Mouse (Mus musculus): ENCODE results near the gene Vmn1r167.
"Not testable (repeated sequence)": the region's sequence is repeated elsewhere in the genome, so short reads cannot be mapped to it uniquely, and the experiment has no call there.

Vmn1r167 gene

DNA sequence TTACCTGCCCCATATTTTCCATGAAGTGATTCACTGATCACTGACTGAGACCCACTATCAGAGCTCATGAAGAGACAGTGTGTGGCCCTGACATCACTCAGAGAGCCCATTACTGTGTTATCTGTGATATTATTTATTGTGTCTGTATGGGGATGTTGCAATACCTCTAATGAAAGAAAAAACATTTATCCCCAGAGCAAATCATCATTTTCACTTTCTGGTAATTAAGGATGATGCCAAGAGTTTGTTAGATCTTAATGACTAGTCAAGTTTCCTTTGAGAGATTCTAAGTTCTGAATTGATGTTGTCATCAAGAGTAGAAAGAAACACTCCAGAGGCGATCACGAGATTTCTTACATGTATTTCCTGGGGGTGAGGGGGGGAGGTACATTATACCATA is at the start of gene Vmn1r167:
TSS of gene Vmn1r167 (minus strand) at position 101 of the 400 bp plus-strand sequence.
- not testable (repeated sequence) for DNase-seq (ENCODE audit: low read depth)

DNA sequence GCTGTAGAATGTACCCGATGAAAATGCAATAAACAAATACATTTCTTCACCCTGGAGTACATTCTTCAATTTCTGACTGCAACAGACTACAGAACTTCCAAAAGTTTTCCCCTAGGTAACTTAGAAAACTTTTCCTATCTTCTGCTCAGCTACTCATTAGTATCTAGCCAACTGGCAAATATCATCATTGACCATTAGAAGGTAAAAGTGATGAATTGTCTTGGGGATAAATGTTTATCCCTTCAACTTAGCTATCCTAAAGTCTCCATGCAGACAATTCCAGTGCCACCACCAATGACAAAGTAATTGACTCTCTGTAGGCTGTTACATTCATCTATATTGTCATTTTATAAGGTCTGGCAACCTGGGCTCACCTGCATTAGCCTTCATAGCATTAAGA is 32.4 kb upstream of the Vmn1r167 start, which contains the start of gene Vmn1r168:
TSS of gene Vmn1r168 (plus strand) at position 301 of the 400 bp plus-strand sequence.
- DNase-seq (ENCODE audit: low read depth) = not testable (repeated sequence)

- DNase-seq (ENCODE audit: low read depth) = not testable (repeated sequence)
Measured at GRCm38 (mm10) chr7:23472886-23473285, 34.1 kb downstream of the Vmn1r167 start.

DNA sequence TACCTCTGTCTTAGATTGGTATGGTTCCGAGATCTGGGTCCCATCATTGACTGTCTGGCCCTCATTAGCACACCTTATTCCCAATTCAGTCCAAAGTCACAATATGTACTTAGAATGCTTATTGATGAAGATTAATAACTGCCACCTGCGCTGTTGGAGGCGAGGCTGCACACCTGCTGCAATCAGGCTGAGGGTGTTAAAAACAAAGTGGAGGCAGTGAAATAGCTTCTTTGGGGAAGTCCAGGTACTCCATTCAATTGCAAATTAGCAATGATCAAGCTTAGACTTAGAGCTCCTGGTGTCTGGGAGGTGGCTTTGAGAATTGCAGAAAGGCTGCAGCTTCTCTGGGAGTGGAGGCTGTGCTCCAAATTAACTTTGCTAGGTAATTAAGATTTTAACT is 36.2 kb downstream of the Vmn1r167 start:
- DNase-seq (ENCODE audit: low read depth) = not testable (repeated sequence)

DNA sequence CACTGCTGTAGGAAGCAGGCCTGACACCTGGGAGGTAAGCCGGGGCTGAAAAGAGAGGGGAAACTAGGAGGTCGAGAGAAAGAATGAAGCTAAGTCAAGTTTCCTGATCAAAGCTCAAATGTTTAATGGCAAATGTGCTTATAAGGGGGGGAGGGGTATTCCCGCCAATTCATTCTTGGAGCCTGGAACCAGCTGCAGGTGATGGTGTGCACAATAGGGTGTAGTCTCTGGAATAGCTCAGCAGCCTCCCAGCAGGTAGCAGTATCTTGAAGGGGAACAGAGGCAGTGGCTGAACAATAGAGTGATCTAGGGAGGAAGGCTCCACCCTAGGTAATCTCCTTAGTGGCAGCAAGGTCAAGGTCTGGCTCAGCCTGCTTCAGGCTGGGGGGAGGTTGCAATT is 36.8 kb downstream of the Vmn1r167 start:
- not testable (repeated sequence) for DNase-seq (ENCODE audit: low read depth)

All from naive thymus-derived CD4-positive, alpha-beta T cell, adult 2 months (primary cell).